Mouse (Mus musculus) liver, adult 2 months (tissue): ENCODE measurements around the gene Ppif. TPM values are rescaled to one million over a fixed set of nuclear protein-coding genes. Genes with fewer than 3 reads are reported as not detected.

Source experiments
- DNase-seq: peaks from one replicate; pipeline ENCODE4 v3.0.0-alpha.2; 2011; ENCODE audit warnings: low read depth, low spot score; ENCODE audit errors: extremely low read depth
- H3K27ac ChIP-seq: fragments of 200-500 bp; replicated peaks from 2 replicates; pipeline ENCODE4 v1.5.1; 2012; ENCODE audit warnings: low read depth, mild to moderate bottlenecking, control low read depth, inconsistent platforms, low read length; ENCODE audit not compliant: insufficient read depth
- H3K27me3 ChIP-seq: fragments of 200-500 bp; 2 replicates; pipeline ENCODE4 v1.6.1; 2012; ENCODE audit warnings: mild to moderate bottlenecking, moderate library complexity, low read length, inconsistent platforms; ENCODE audit not compliant: control insufficient read depth, insufficient read depth
- H3K36me3 ChIP-seq: fragments of 200-500 bp; 2 replicates; pipeline ENCODE4 v1.6.1; 2012; ENCODE audit warnings: low read length, inconsistent platforms; ENCODE audit not compliant: control insufficient read depth, insufficient read depth
- H3K4me1 ChIP-seq: fragments of 200-500 bp; 2 replicates; pipeline ENCODE4 v1.6.1; 2011; ENCODE audit warnings: low read length; ENCODE audit not compliant: control insufficient read depth, insufficient read depth
- H3K4me3 ChIP-seq: fragments of 200-500 bp; 2 replicates; pipeline ENCODE4 v1.5.1; 2011; ENCODE audit warnings: low read depth, mild to moderate bottlenecking, control low read depth, low read length, moderate library complexity; ENCODE audit not compliant: insufficient read depth
- H3K79me2 ChIP-seq: fragments of 200-500 bp; 2 replicates; pipeline ENCODE4 v1.6.1; 2012; ENCODE audit warnings: inconsistent platforms, mild to moderate bottlenecking, low read length, moderate library complexity; ENCODE audit not compliant: control insufficient read depth, insufficient read depth
- H3K9ac ChIP-seq: fragments of 200-500 bp; 2 replicates; pipeline ENCODE4 v1.6.1; 2012; ENCODE audit warnings: low read depth, mild to moderate bottlenecking, control low read depth, inconsistent platforms, low read length
- CTCF ChIP-seq: fragments of 200-500 bp; IDR thresholded peaks from 2 replicates; pipeline ENCODE4 v1.5.1; 2011; ENCODE audit warnings: low read depth, low read length, control low read depth
- POLR2A ChIP-seq: fragments of 200-500 bp; IDR thresholded peaks from 2 replicates; pipeline ENCODE4 v1.6.1; 2011; ENCODE audit warnings: low read length, control low read depth; ENCODE audit not compliant: insufficient read depth; ENCODE audit errors: extremely low read depth
- WGBS: fragments of 180-500 bp; shearing (Covaris S2); methylation state at CpG from one replicate; pipeline ENCODE4 v1.1.7; 2018; 5-methylcytosine and 5-hydroxymethylcytosine counted together
- polyA plus RNA-seq: library from polyadenylated mRNA; depleted of rRNA; stranded (reverse); fragments of >200 nt; gene quantifications from 2 replicates; pipeline ENCODE4 v1.2.3, GENCODE M21; 2012
- total RNA-seq: library from RNA; depleted of rRNA; stranded (reverse); fragments of >200 nt; gene quantifications from 2 replicates; pipeline ENCODE4 v1.2.3, GENCODE M21; 2014

Ppif gene
- total and polyA plus RNA-seq, 2 experiments = 19.4 to 80.6 TPM

- 85% methylated on average over 4 of the region's 4 CpGs for WGBS
- TF ChIP-seq POLR2A = no peak
- peaks cover 8% of the 10 kb centered on the region; the same call in 1 of the 2 replicates for H3K79me2 ChIP-seq
- H3K4me3 ChIP-seq = no peak overlapping the region
- peaks cover 41% of the 10 kb centered on the region for H3K4me1 ChIP-seq
- H3K27ac ChIP-seq = no peak overlapping the region
- H3K36me3 ChIP-seq = peaks cover 7% of the 10 kb centered on the region
- H3K27me3 ChIP-seq = no peaks in the 10 kb centered on the region
- DNase-seq = no peak
- no peak overlapping the region for H3K9ac ChIP-seq
Measured at GRCm38 (mm10) chr14:25739957-25740565, 46.1 kb downstream of the Ppif start.

- WGBS = 22% methylated on average over 3 of the region's 3 CpGs
- TF ChIP-seq CTCF = no peak
Measured at GRCm38 (mm10) chr14:25741211-25741610, 47.3 kb downstream of the Ppif start.

GRCm38 (mm10) chr14:25741840-25742367, 48.0 kb downstream of the Ppif start:
- DNase-seq = no peak
- no peak overlapping the region for H3K9ac ChIP-seq
- no peak overlapping the region for H3K27ac ChIP-seq
- H3K4me3 ChIP-seq = no peak overlapping the region
- H3K27me3 ChIP-seq = no peaks in the 10 kb centered on the region
- no peak for TF ChIP-seq CTCF
- TF ChIP-seq POLR2A = no peak
- H3K36me3 ChIP-seq = peaks cover 7% of the 10 kb centered on the region
- peaks cover 45% of the 10 kb centered on the region for H3K4me1 ChIP-seq
- peaks cover 13% of the 10 kb centered on the region; the same call in 1 of the 2 replicates for H3K79me2 ChIP-seq
- WGBS = 65% methylated on average over 5 of the region's 5 CpGs

More at GRCm38 (mm10) chr14:25741211-25741610, 47.3 kb downstream of the Ppif start:
- peak; percentile 93 for DNase-seq
- Histone ChIP-seq H3K79me2 (peaks cover 8% of the 10 kb centered on the region; the same call in 1 of the 2 replicates), H3K4me1 (peaks cover 43% of the 10 kb centered on the region), H3K36me3 (peaks cover 7% of the 10 kb centered on the region), H3K9ac (no peak overlapping the region), H3K27ac (no peak overlapping the region), H3K4me3 (no peak overlapping the region), H3K27me3 (no peaks in the 10 kb centered on the region)

GRCm38 (mm10) chr14:25742943-25743342, 49.0 kb downstream of the Ppif start:
- Histone ChIP-seq H3K4me1 (peaks cover 53% of the 10 kb centered on the region), H3K27ac (peak overlapping the region; percentile 36), H3K4me3 (no peak overlapping the region), H3K27me3 (no peaks in the 10 kb centered on the region), H3K9ac (no peak overlapping the region), H3K79me2 (peaks cover 13% of the 10 kb centered on the region; the same call in 1 of the 2 replicates), H3K36me3 (peaks cover 7% of the 10 kb centered on the region)
- peak; percentile 84 for DNase-seq
- TF ChIP-seq POLR2A = no peak
- TF ChIP-seq CTCF = no peak
- 40% methylated on average over 5 of the region's 5 CpGs for WGBS

GRCm38 (mm10) chr14:25745365-25746184, 51.6 kb downstream of the Ppif start:
- no peaks in the 10 kb centered on the region for H3K27me3 ChIP-seq
- peaks cover 49% of the 10 kb centered on the region for H3K4me1 ChIP-seq
- TF ChIP-seq POLR2A (no peak), CTCF (peak; percentile 59)
- H3K36me3 ChIP-seq = peaks cover 6% of the 10 kb centered on the region
- H3K79me2 ChIP-seq = peaks cover 11% of the 10 kb centered on the region; the same call in 1 of the 2 replicates
- no peak overlapping the region for H3K4me3 ChIP-seq
- peak overlapping the region; percentile 22 for H3K9ac ChIP-seq
- peak; percentile 93 for DNase-seq
- H3K27ac ChIP-seq = peak overlapping the region; percentile 84
- 9% methylated on average over 11 of the region's 11 CpGs for whole genome bisulfite sequencing

- Histone ChIP-seq H3K79me2 (peaks cover 8% of the 10 kb centered on the region; the same call in 1 of the 2 replicates), H3K27me3 (no peaks in the 10 kb centered on the region), H3K9ac (peak overlapping the region; percentile 2; the same call in 1 of the 2 replicates), H3K36me3 (peaks cover 7% of the 10 kb centered on the region), H3K4me1 (peaks cover 47% of the 10 kb centered on the region), H3K27ac (peak overlapping the region; percentile 84), H3K4me3 (no peak overlapping the region)
- no peak for DNase-seq
- 84% methylated on average over 6 of the region's 6 CpGs for WGBS
- TF ChIP-seq CTCF (no peak), POLR2A (no peak)
Measured at GRCm38 (mm10) chr14:25746371-25746770, 52.4 kb downstream of the Ppif start.
